Mouse (Mus musculus) forebrain, postnatal 0 days (tissue): ENCODE data around the gene Shc1. TPM values are rescaled to one million over a fixed set of nuclear protein-coding genes. Genes with fewer than 3 reads are reported as not detected.
"Not testable (repeated sequence)": the region's sequence is repeated elsewhere in the genome, so short reads cannot be mapped to it uniquely, and the experiment has no call there.

Experiments used
- ATAC-seq: fragments of 200-750 bp; cut with Nextera tagmentation; 2 replicates; pipeline ENCODE4 v1.8.0; 2017; ENCODE audit warnings: mild to moderate bottlenecking, moderate library complexity
- DNase-seq: peaks from one replicate; pipeline ENCODE4 v3.0.0-alpha.2; 2015
- H3K27ac ChIP-seq: fragments of 300-500 bp; sonication (generic); 2 replicates; pipeline ENCODE4 v1.5.1; 2014; ENCODE audit warnings: low read depth, mild to moderate bottlenecking, antibody characterized with exemption, low read length, moderate library complexity, mixed read lengths
- H3K27me3 ChIP-seq: fragments of 300-500 bp; sonication (generic); 2 replicates; pipeline ENCODE4 v1.6.1; 2014; ENCODE audit warnings: mild to moderate bottlenecking, low read length, mixed read lengths; ENCODE audit not compliant: insufficient read depth
- H3K36me3 ChIP-seq: fragments of 300-500 bp; sonication (generic); 2 replicates; pipeline ENCODE4 v1.6.1; 2014; ENCODE audit warnings: mild to moderate bottlenecking, moderate library complexity; ENCODE audit not compliant: insufficient read depth
- H3K4me1 ChIP-seq: fragments of 300-500 bp; sonication (generic); 2 replicates; pipeline ENCODE4 v1.6.1; 2014; ENCODE audit warnings: antibody characterized with exemption; ENCODE audit not compliant: insufficient read depth
- H3K4me2 ChIP-seq: fragments of 300-500 bp; sonication (generic); 2 replicates; pipeline ENCODE4 v1.6.1; 2014; ENCODE audit warnings: low read depth, mild to moderate bottlenecking, moderate library complexity
- H3K4me3 ChIP-seq: fragments of 300-500 bp; sonication (generic); 2 replicates; pipeline ENCODE4 v1.5.1; 2014; ENCODE audit warnings: low read depth, low read length, mixed read lengths
- H3K9ac ChIP-seq: fragments of 300-500 bp; sonication (generic); 2 replicates; pipeline ENCODE4 v1.6.1; 2014; ENCODE audit warnings: mild to moderate bottlenecking
- H3K9me3 ChIP-seq: fragments of 300-500 bp; sonication (generic); 2 replicates; pipeline ENCODE4 v1.6.1; 2016; ENCODE audit warnings: low read length
- CTCF ChIP-seq: sonication (generic); IDR thresholded peaks from 2 replicates; pipeline ENCODE4 v1.5.1; 2016; ENCODE audit warnings: antibody characterized with exemption, control low read depth, low read depth
- WGBS: fragments of 180-500 bp; shearing (Covaris S2); extraction: QIAGEN DNeasy Blood & Tissue Kit; methylation state at CpG from one replicate; pipeline ENCODE4 v1.1.7; 2014; 5-methylcytosine and 5-hydroxymethylcytosine counted together
- polyA plus RNA-seq: library from polyadenylated mRNA; unstranded; fragments of >200 nt; fragmentation: Nextera tagmentation; extraction: Ambion mirVana; gene quantifications from 2 replicates; pipeline ENCODE4 v1.2.1, GENCODE M21; 2015
- total RNA-seq: library from RNA; depleted of rRNA; stranded (reverse); fragments of >200 nt; gene quantifications from 2 replicates; pipeline ENCODE4 v1.2.3, GENCODE M21; 2014

Shc1 gene
- total and polyA plus RNA-seq, 2 experiments from 2014 or later = 11.8 to 19.8 TPM

DNA sequence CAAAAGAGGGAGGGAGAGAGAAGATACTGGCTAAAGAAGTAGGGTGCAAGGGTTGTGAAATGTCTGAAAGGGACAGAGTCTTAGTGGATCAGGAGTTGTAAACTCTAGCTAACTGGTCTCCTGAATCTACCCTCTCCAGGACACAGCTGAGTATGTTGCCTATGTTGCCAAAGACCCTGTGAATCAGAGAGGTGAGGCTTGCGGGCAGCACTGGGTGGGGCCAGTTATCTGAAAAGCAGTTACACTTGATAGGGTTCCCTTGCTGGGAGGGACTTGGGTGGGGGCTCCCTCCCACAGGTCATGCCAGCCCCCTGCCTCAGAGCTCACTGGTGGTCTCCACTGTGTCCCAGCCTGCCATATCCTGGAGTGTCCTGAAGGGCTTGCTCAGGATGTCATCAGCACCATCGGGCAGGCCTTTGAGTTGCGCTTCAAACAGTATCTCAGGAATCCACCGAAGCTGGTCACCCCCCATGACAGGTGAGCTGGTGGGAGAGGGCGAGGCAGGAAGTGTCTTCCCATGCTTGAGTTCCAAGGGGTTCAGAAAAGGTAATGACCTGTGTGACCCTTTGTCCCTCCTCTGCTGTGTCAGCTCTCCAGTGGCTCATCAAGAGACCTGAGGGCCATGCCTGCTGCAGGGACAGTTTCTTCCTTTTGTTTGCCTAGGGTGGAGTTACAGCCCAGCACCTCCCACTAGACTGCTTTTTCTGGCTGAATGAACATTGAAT, 6.3 kb downstream of the Shc1 start:
- 95% methylated on average over 5 of the region's 5 CpGs for WGBS
- no peak for TF ChIP-seq CTCF
- peaks cover 2% of the 10 kb centered on the region; the same call in 1 of the 2 replicates for H3K36me3 ChIP-seq
- no peaks in the 10 kb centered on the region for H3K27me3 ChIP-seq
- DNase-seq (no peak), ATAC-seq (no peak)
- peaks cover 2% of the 10 kb centered on the region for H3K4me1 ChIP-seq
- H3K9ac ChIP-seq = no peak overlapping the region
- H3K9me3 ChIP-seq = no peaks in the 10 kb centered on the region
- H3K27ac ChIP-seq = no peak overlapping the region
- H3K4me2 ChIP-seq = no peak overlapping the region
- no peak overlapping the region for H3K4me3 ChIP-seq

DNA sequence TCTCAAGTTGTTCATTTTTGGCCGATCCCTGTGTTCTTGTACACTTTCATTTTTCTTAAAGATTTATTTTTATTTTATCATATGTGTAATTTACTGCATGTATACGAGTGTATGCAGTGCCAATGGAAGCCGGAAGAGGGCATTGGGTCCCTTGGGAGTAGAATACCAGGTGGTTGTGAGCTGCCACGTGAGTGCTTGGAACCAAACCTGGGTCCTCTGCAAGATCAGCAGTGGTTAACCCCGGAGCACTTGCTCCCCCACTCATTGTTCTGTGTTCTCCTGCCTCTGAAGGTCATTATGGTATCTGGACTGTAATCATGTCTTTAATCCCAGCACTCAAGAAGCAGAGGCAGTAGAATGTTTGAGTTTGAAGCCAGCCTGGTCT, 6.9 kb downstream of the Shc1 start:
- Histone ChIP-seq H3K27ac (no peak overlapping the region), H3K27me3 (no peaks in the 10 kb centered on the region), H3K4me1 (no peaks in the 10 kb centered on the region), H3K4me2 (no peak overlapping the region), H3K9ac (no peak overlapping the region), H3K36me3 (peaks cover 2% of the 10 kb centered on the region; the same call in 1 of the 2 replicates), H3K9me3 (no peaks in the 10 kb centered on the region), H3K4me3 (no peak overlapping the region)
- WGBS = 91% methylated on average over 5 of the region's 5 CpGs
- no peak for TF ChIP-seq CTCF
- DNase-seq = no peak
- no peak for ATAC-seq

- WGBS = 92% methylated on average over 4 of the region's 4 CpGs
- H3K4me1 ChIP-seq = 0 out of 2 replicates have a peak, but pooled peaks cover 1% of the 10 kb centered on the region
- TF ChIP-seq CTCF = no peak
- no peak overlapping the region for H3K4me2 ChIP-seq
- H3K9me3 ChIP-seq = no peaks in the 10 kb centered on the region
- DNase-seq (no peak), ATAC-seq (no peak)
- no peaks in the 10 kb centered on the region for H3K27me3 ChIP-seq
- no peak overlapping the region for H3K4me3 ChIP-seq
- H3K9ac ChIP-seq = no peak overlapping the region
- H3K36me3 ChIP-seq = peaks cover 2% of the 10 kb centered on the region; the same call in 1 of the 2 replicates
- H3K27ac ChIP-seq = no peak overlapping the region
These were observed 7.6 kb downstream of the Shc1 start for GRCm38 (mm10) chr3:89425876-89426275.

DNA sequence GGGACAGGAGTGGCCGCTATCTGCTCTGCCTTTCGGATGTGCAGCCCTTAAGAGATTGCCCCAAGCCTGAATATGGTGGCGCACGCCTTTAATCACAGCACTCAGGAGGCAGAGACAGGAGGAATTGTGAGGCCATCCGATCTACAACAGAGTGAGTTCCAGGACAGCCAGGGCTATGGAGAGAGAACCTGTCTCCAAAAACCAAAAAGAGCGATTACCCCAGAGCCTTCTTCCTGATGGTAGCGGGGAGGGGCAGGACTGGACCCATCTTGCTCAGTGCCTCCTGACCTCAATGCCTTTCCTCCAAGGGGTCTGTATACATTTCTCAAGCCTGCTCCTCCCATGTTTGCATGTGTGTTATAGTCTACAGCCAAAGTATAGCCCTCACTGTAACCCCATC, 10.8 kb downstream of the Shc1 start:
- 95% methylated on average over 7 of the region's 7 CpGs for WGBS
- not testable (repeated sequence) for H3K4me2 ChIP-seq, ATAC-seq, H3K9me3 ChIP-seq, H3K4me3 ChIP-seq, H3K27me3 ChIP-seq, H3K27ac ChIP-seq, DNase-seq, H3K9ac ChIP-seq, H3K4me1 ChIP-seq
- H3K36me3 ChIP-seq = peaks cover 17% of the 10 kb centered on the region

DNA sequence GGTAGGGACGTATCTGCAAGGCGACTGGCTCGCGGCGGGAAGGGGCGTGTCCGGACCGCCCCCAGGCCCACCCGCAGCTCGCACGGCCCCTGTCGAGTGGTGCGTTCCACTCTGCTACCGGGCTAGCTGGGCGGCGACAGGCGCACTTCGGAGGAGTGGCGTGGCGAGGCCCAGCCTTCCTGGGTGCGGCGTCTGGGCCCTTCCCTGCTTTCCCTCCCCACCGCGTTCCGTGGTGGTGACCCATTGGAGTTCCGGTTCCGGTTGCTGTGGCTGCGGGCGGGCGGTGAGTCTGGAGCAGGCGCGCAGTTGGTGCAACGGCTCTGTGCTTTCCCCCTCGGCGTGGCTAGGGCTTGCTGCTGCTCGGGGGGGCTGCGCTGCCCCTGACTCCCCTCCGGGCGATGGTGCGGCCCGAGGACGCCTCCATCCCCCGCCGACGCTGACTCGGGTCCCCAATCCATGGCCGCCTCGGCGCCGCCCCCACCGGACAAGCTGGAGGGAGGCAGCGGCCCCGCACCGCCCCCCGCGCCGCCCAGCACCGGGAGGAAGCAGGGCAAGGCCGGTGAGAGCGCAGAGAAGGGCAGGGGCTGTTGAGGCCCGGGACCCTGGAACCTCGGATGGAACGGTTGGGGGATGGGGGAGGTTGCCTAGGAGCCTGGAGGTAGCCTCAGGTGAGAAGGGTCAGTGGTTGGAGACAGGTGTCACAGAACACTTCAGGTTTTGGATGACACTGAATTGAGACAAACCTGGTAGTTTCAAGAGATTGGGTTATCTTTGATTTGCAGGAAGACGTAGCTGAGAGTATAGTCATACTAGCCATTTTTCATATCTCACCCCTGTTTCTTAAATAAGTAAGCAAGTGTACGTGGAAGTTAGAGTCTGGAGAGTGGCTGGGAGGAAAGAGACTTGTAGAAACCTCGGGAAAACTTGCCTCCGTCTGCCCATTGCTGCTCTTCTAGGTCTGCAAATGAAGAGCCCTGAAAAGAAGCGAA, 12.2 kb downstream of the Shc1 start, which contains the start of gene Pygo2:
Gene Pygo2 (plus strand): TSS at position 44 of the 989 bp plus-strand sequence.
- Histone ChIP-seq H3K9me3 (no peaks in the 10 kb centered on the region), H3K27ac (peak within 1 kb of the TSS; percentile 90), H3K36me3 (peaks cover 24% of the 10 kb centered on the region), H3K27me3 (no peaks in the 10 kb centered on the region), H3K4me2 (peak within 1 kb of the TSS; percentile 85), H3K4me3 (peak within 1 kb of the TSS; percentile 70), H3K9ac (peak within 1 kb of the TSS; percentile 82), H3K4me1 (peaks cover 8% of the 10 kb centered on the region)
- TF ChIP-seq CTCF = no peak; the same call in 1 of the 2 replicates
- peak; percentile 96 for DNase-seq
- WGBS = 4% methylated on average over 66 of the region's 68 CpGs
- peak; percentile 99 for ATAC-seq

DNA sequence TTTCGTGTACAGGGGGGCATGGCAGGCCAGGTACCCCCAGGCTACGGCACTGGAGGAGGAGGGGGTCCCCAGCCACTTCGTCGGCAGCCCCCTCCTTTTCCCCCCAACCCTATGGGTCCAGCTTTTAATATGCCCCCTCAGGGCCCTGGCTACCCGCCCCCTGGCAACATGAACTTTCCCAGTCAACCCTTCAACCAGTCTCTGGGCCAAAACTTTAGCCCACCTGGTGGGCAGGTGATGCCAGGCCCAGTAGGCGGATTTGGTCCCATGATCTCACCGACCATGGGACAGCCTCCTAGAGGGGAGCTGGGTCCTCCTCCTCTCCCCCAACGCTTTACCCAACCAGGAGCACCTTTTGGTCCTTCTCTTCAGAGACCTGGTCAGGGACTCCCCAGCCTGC, 14.4 kb downstream of the Shc1 start:
- no peaks in the 10 kb centered on the region for H3K9me3 ChIP-seq
- no peak overlapping the region for H3K9ac ChIP-seq
- no peak overlapping the region for H3K27ac ChIP-seq
- H3K4me1 ChIP-seq = peaks cover 8% of the 10 kb centered on the region
- WGBS = 89% methylated on average over 8 of the region's 8 CpGs
- DNase-seq (no peak), ATAC-seq (no peak)
- H3K4me3 ChIP-seq = no peak overlapping the region
- peaks cover 24% of the 10 kb centered on the region for H3K36me3 ChIP-seq
- no peak overlapping the region for H3K4me2 ChIP-seq
- TF ChIP-seq CTCF = no peak
- no peaks in the 10 kb centered on the region for H3K27me3 ChIP-seq

GRCm38 (mm10) chr3:89434532-89434931, 16.3 kb downstream of the Shc1 start:
- no peak overlapping the region for H3K4me2 ChIP-seq
- peak overlapping the region; percentile 40 for H3K27ac ChIP-seq
- no peak for ATAC-seq
- DNase-seq = no peak
- H3K4me3 ChIP-seq = no peak overlapping the region
- H3K9ac ChIP-seq = no peak overlapping the region
- no peaks in the 10 kb centered on the region for H3K27me3 ChIP-seq
- WGBS = 72% methylated on average over 11 of the region's 11 CpGs
- TF ChIP-seq CTCF = no peak
- peaks cover 8% of the 10 kb centered on the region for H3K4me1 ChIP-seq
- H3K9me3 ChIP-seq = no peaks in the 10 kb centered on the region
- peaks cover 24% of the 10 kb centered on the region for H3K36me3 ChIP-seq
